Mouse (Mus musculus) intestine, postnatal 0 days (tissue): ENCODE data around the gene Bud13. TPM values are rescaled to one million over a fixed set of nuclear protein-coding genes. Genes with fewer than 3 reads are reported as not detected.
"Not testable (repeated sequence)": the region's sequence is repeated elsewhere in the genome, so short reads cannot be mapped to it uniquely, and the experiment has no call there.

Experiments used
- ATAC-seq: fragments of 200-750 bp; cut with Nextera tagmentation; 2 replicates; pipeline ENCODE4 v1.8.0; 2017; ENCODE audit warnings: mild to moderate bottlenecking, moderate TSS enrichment, moderate library complexity
- H3K27ac ChIP-seq: fragments of 300-500 bp; sonication (generic); 2 replicates; pipeline ENCODE4 v1.5.1; 2014; ENCODE audit warnings: mild to moderate bottlenecking, low read depth, low read length, moderate library complexity
- H3K27me3 ChIP-seq: fragments of 300-500 bp; sonication (generic); replicated peaks from 2 replicates; pipeline ENCODE4 v1.6.1; 2014; ENCODE audit warnings: low read length, mixed read lengths; ENCODE audit not compliant: control insufficient read depth, insufficient read depth
- H3K36me3 ChIP-seq: fragments of 300-500 bp; sonication (generic); 2 replicates; pipeline ENCODE4 v1.6.1; 2014; ENCODE audit warnings: mild to moderate bottlenecking, moderate library complexity; ENCODE audit not compliant: control insufficient read depth, insufficient read depth
- H3K4me1 ChIP-seq: fragments of 300-500 bp; sonication (generic); replicated peaks from 2 replicates; pipeline ENCODE4 v1.6.1; 2014; ENCODE audit warnings: antibody characterized with exemption, low read length, mixed read lengths; ENCODE audit not compliant: control insufficient read depth, insufficient read depth
- H3K4me2 ChIP-seq: fragments of 300-500 bp; sonication (generic); replicated peaks from 2 replicates; pipeline ENCODE4 v1.6.1; 2014; ENCODE audit warnings: low read depth, mild to moderate bottlenecking, moderate library complexity
- H3K4me3 ChIP-seq: fragments of 300-500 bp; sonication (generic); 2 replicates; pipeline ENCODE4 v1.5.1; 2014; ENCODE audit warnings: low read depth, low read length
- H3K9ac ChIP-seq: fragments of 300-500 bp; sonication (generic); 2 replicates; pipeline ENCODE4 v1.6.1; 2014; ENCODE audit warnings: mild to moderate bottlenecking, low read depth, low read length
- H3K9me3 ChIP-seq: fragments of 300-500 bp; sonication (generic); 2 replicates; pipeline ENCODE4 v1.6.1; 2016; ENCODE audit warnings: mixed run types; ENCODE audit not compliant: control insufficient read depth
- CTCF ChIP-seq: sonication (generic); IDR thresholded peaks from 2 replicates; pipeline ENCODE4 v1.5.1; 2016; ENCODE audit warnings: low read depth, mild to moderate bottlenecking, control low read depth, antibody characterized with exemption, moderate library complexity
- WGBS: fragments of 180-500 bp; shearing (Covaris S2); extraction: QIAGEN DNeasy Blood & Tissue Kit; methylation state at CpG from one replicate; pipeline ENCODE4 v1.1.7; 2014; 5-methylcytosine and 5-hydroxymethylcytosine counted together
- polyA plus RNA-seq: library from polyadenylated mRNA; unstranded; fragments of >200 nt; fragmentation: Nextera tagmentation; extraction: Ambion mirVana; gene quantifications from 2 replicates; pipeline ENCODE4 v1.2.1, GENCODE M21; 2015

The Bud13 gene
- polyA plus RNA-seq, 1 experiment from 2014 or later, result 6.4 TPM

DNA sequence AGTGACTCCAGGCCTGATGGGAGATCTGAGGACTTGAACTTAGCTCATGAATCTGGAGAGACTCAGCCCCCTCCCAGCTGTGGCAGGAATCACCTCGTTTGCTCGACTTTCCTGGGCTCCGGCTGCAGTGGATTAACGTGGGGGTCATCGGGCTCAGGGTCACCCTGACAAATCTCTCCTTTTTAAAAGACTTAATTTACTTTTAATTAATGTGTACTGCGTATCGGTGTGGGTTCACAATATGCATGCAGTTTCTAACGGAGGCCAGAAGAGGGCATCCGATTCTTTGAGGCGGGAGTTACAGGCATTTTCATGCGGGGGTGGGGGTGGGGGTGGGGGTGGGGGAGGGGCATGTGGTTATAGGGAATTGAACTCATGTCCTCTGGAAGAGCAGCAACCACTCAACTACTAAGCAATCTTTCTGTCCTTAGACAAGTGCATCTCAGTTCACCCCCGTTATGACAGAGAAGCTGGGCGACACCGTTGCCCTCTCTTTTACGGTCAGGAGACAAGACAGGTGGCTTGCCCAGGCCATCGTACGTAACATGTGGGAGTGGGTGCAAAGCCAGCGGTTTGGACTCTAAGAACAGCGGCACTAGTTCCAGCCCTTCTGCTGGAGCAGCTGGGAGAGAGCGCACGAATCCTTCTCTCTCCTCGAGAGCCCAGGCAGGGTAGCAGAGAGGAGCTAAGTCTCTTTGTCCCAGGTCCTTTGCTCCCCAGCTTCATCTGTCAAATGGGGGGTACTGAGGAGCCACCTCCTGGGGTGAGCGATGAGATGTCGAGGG lies 47.2 kb downstream of the Bud13 start:
- ATAC-seq, result no peak
- no peak for TF ChIP-seq CTCF
- no peak overlapping the region for H3K4me3 ChIP-seq
- H3K36me3 ChIP-seq, result no peaks in the 10 kb centered on the region
- no peaks in the 10 kb centered on the region for H3K4me1 ChIP-seq
- no peaks in the 10 kb centered on the region for H3K9me3 ChIP-seq
- 39% methylated on average over 24 of the region's 24 CpGs for WGBS
- H3K27me3 ChIP-seq, result 0 out of 2 replicates have a peak, but pooled peaks cover 6% of the 10 kb centered on the region
- no peak overlapping the region for H3K4me2 ChIP-seq
- H3K27ac ChIP-seq, result no peak overlapping the region
- no peak overlapping the region for H3K9ac ChIP-seq

GRCm38 (mm10) chr9:46330586-46330895 lies 47.7 kb downstream of the Bud13 start:
- no peak for ATAC-seq
- Histone ChIP-seq H3K4me3 (no peak overlapping the region), H3K36me3 (no peaks in the 10 kb centered on the region), H3K4me1 (no peaks in the 10 kb centered on the region), H3K9ac (no peak overlapping the region), H3K27ac (no peak overlapping the region), H3K4me2 (no peak overlapping the region), H3K9me3 (no peaks in the 10 kb centered on the region), H3K27me3 (0 out of 2 replicates have a peak, but pooled peaks cover 6% of the 10 kb centered on the region)
- TF ChIP-seq CTCF, result no peak
- WGBS, result 65% methylated on average over 6 of the region's 6 CpGs

DNA sequence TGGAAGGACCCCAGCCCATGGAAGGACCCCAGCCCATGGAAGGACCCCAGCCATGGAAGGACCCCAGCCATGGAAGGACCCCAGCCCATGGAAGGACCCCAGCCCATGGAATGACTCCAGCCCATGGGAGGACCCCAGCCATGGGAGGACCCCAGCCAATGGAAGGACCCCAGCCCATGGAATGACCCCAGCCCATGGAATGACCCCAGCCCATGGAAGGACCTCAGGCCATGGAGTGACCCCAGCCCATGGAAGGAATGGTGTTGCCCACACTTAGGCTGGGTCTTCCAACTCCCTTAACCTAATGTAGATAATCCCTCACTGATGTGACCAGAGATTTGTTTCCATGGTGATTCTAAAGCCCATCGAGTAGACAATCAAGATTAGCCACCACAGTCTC lies 48.5 kb downstream of the Bud13 start:
- Histone ChIP-seq H3K4me3 (no peak overlapping the region), H3K27ac (no peak overlapping the region), H3K9me3 (no peaks in the 10 kb centered on the region), H3K9ac (no peak overlapping the region), H3K36me3 (no peaks in the 10 kb centered on the region), H3K4me1 (no peaks in the 10 kb centered on the region), H3K27me3 (0 out of 2 replicates have a peak, but pooled peaks cover 6% of the 10 kb centered on the region), H3K4me2 (no peak overlapping the region)
- 93% methylated on average over 1 of the region's 1 CpGs for WGBS
- TF ChIP-seq CTCF, result no peak
- no peak for ATAC-seq

DNA sequence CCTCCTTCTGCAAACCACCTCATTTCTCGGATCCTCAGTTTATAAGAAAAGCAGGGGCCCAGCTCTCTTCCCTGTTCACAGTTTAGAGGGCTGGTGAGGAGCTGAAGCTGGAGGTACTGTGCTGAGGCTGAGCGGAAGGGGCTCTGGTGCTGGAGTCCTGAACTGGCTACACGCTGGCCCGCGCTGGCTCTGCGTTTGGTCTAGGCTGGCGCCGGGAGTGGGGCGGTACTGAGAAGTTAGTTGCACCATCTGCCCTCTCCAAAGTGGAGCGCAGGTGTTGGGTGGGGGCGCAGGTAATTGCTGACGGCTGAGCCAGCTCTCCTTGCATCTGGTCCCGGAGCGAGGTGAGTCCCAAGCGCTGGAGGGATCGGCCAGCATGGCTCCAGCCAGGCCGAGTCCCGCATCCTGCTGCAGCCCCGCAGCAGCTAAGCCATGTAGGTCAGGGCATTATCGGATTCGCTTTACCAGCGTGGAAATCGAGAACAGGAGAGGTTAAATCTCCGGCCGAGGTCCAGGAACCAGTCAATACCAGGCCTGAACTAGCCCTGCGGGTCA lies 51.7 kb downstream of the Bud13 start:
- Histone ChIP-seq H3K4me2 (no peak overlapping the region), H3K27me3 (0 out of 2 replicates have a peak, but pooled peaks cover 6% of the 10 kb centered on the region), H3K9ac (no peak overlapping the region), H3K27ac (no peak overlapping the region), H3K4me1 (no peaks in the 10 kb centered on the region), H3K36me3 (no peaks in the 10 kb centered on the region), H3K9me3 (no peaks in the 10 kb centered on the region), H3K4me3 (no peak overlapping the region)
- no peak for TF ChIP-seq CTCF
- ATAC-seq, result no peak
- 41% methylated on average over 26 of the region's 26 CpGs for WGBS

- no peak overlapping the region for H3K4me3 ChIP-seq
- no peak for TF ChIP-seq CTCF
- H3K9me3 ChIP-seq, result no peaks in the 10 kb centered on the region
- H3K27me3 ChIP-seq, result 0 out of 2 replicates have a peak, but pooled peaks cover 6% of the 10 kb centered on the region
- no peak overlapping the region for H3K27ac ChIP-seq
- no peak overlapping the region for H3K9ac ChIP-seq
- H3K4me1 ChIP-seq, result no peaks in the 10 kb centered on the region
- H3K4me2 ChIP-seq, result no peak overlapping the region
- ATAC-seq, result no peak
- 78% methylated on average over 10 of the region's 10 CpGs for WGBS
- no peaks in the 10 kb centered on the region for H3K36me3 ChIP-seq
These were observed 52.7 kb downstream of the Bud13 start for GRCm38 (mm10) chr9:46335461-46335995.

- not testable (repeated sequence) for H3K27me3 ChIP-seq, H3K9ac ChIP-seq, ATAC-seq, H3K4me3 ChIP-seq, H3K36me3 ChIP-seq, H3K9me3 ChIP-seq, H3K4me1 ChIP-seq, H3K27ac ChIP-seq, H3K4me2 ChIP-seq
- 76% methylated on average over 12 of the region's 14 CpGs for WGBS
These were observed 53.5 kb downstream of the Bud13 start for GRCm38 (mm10) chr9:46336294-46336693.
